Mouse (Mus musculus): ENCODE results near the gene Rbfox1. TPM values are rescaled to one million over a fixed set of nuclear protein-coding genes. Genes with fewer than 3 reads are reported as not detected.

The Rbfox1 gene
- polyA plus RNA-seq, 1 experiment = 0.22 TPM

DNA sequence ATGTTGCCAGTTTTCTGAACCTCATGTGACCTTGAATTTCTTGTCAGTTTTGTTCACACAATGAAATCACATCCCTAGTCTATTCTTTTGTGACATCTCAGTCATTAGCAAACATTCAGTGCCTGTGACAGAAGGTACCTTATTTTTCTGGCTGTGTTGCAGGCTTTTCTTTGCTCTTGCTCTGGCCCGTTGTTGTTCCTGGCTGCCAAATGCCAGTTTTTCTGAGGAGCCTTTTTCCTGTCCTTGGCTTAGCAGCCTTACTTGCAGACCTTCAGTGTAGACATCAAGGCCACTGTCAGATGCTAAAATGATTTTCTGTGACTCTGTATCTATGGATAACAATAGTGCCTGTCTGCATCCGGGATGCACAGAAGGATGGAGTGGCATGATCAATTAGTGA is 1020.8 kb downstream of the Rbfox1 start:
- TF ChIP-seq USF1 (IDR thresholded peaks at IDR 0.05; ENCODE audit: low read depth) (no peak), CEBPB (IDR thresholded peaks at IDR 0.05; ENCODE audit: low read depth) (no peak), CTCF (IDR thresholded peaks at IDR 0.05; ENCODE audit: control insufficient read depth, insufficient read depth, insufficient read length) (no peak), FOSL1 (IDR thresholded peaks at IDR 0.05; ENCODE audit: insufficient read depth, low read length, poor library complexity, severe bottlenecking) (no peak), MYOD1 (IDR thresholded peaks at IDR 0.05; ENCODE audit: control insufficient read depth, insufficient read length, low read depth) (no peak), MYOG (IDR thresholded peaks at IDR 0.05; ENCODE audit: control insufficient read depth, extremely low read depth, insufficient read length) (no peak), MAX (IDR thresholded peaks at IDR 0.05) (no peak)
- no peaks in the 10 kb centered on the region for H3K27me3 ChIP-seq (ENCODE audit: control insufficient read depth, insufficient read depth, insufficient read length)
- H3K79me3 ChIP-seq (ENCODE audit: low read depth) = no peaks in the 10 kb centered on the region
- H3K36me3 ChIP-seq (ENCODE audit: control insufficient read depth, insufficient read depth) = no peaks in the 10 kb centered on the region
- no peak overlapping the region for H3K4me3 ChIP-seq (ENCODE audit: insufficient read depth, poor library complexity, severe bottlenecking)
- no peak overlapping the region for H3ac ChIP-seq (ENCODE audit: control insufficient read depth, insufficient read length, low read depth)
- H3K79me2 ChIP-seq (ENCODE audit: control insufficient read depth, insufficient read depth) = no peaks in the 10 kb centered on the region

DNA sequence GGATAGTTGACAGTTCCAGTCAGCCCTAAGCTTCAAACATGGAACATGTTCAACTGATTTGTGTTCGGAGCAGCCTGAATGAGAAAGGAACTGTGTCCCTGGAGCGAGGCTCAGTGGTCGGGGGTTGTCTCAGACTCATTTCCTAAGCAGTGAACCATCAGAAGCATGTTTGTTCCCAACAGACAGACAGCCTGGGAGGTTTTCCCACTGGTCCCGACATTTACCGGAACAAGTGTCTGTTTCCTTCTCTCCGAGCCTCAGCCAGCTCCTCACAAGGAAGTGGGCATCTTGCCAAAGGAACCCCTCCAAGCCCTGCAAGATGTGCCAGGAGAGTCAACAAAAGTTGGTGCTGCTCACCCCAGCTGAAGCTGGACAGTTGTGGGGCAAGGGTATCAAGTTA is 1022.4 kb downstream of the Rbfox1 start:
- Histone ChIP-seq H3K4me3 (ENCODE audit: insufficient read depth, poor library complexity, severe bottlenecking) (no peak overlapping the region), H3K36me3 (ENCODE audit: control insufficient read depth, insufficient read depth) (no peaks in the 10 kb centered on the region), H3K27me3 (ENCODE audit: control insufficient read depth, insufficient read depth, insufficient read length) (no peaks in the 10 kb centered on the region), H3ac (ENCODE audit: control insufficient read depth, insufficient read length, low read depth) (no peak overlapping the region), H3K79me2 (ENCODE audit: control insufficient read depth, insufficient read depth) (no peaks in the 10 kb centered on the region), H3K79me3 (ENCODE audit: low read depth) (no peaks in the 10 kb centered on the region)
- no peak for TF ChIP-seq MAX (IDR thresholded peaks at IDR 0.05)
- no peak for TF ChIP-seq MYOD1 (IDR thresholded peaks at IDR 0.05; ENCODE audit: control insufficient read depth, insufficient read length, low read depth)
- no peak for TF ChIP-seq USF1 (IDR thresholded peaks at IDR 0.05; ENCODE audit: low read depth)
- no peak for TF ChIP-seq CTCF (IDR thresholded peaks at IDR 0.05; ENCODE audit: control insufficient read depth, insufficient read depth, insufficient read length)
- no peak for TF ChIP-seq FOSL1 (IDR thresholded peaks at IDR 0.05; ENCODE audit: insufficient read depth, low read length, poor library complexity, severe bottlenecking)
- TF ChIP-seq CEBPB (IDR thresholded peaks at IDR 0.05; ENCODE audit: low read depth) = no peak
- TF ChIP-seq MYOG (IDR thresholded peaks at IDR 0.05; ENCODE audit: control insufficient read depth, extremely low read depth, insufficient read length) = no peak

DNA sequence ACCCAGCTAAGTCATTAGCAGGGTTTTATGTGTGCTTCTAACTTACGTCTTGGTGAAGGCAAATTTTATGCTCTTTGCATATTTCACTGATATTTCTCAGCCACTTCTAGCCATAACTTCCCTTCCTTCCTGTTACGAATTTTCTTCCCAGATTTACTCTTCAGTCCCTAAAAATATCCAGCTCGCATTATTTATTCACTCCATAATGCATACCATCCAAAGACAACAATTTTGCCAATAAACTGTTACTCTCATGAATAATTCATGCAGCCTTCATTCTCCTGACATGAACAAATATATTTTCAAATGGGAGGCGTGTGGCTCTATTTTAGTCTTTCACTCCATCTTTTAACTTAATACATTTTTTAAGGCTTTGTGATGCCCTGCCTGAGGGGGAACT is 1029.4 kb downstream of the Rbfox1 start:
- H3K79me3 ChIP-seq (ENCODE audit: low read depth) = no peaks in the 10 kb centered on the region
- no peak overlapping the region for H3K4me3 ChIP-seq (ENCODE audit: insufficient read depth, poor library complexity, severe bottlenecking)
- no peak overlapping the region for H3ac ChIP-seq (ENCODE audit: control insufficient read depth, insufficient read length, low read depth)
- no peaks in the 10 kb centered on the region for H3K79me2 ChIP-seq (ENCODE audit: control insufficient read depth, insufficient read depth)
- H3K36me3 ChIP-seq (ENCODE audit: control insufficient read depth, insufficient read depth) = no peaks in the 10 kb centered on the region
- H3K27me3 ChIP-seq (ENCODE audit: control insufficient read depth, insufficient read depth, insufficient read length) = no peaks in the 10 kb centered on the region
- no peak for TF ChIP-seq CEBPB (IDR thresholded peaks at IDR 0.05; ENCODE audit: low read depth)
- TF ChIP-seq USF1 (IDR thresholded peaks at IDR 0.05; ENCODE audit: low read depth) = no peak
- TF ChIP-seq MYOD1 (IDR thresholded peaks at IDR 0.05; ENCODE audit: control insufficient read depth, insufficient read length, low read depth) = no peak
- TF ChIP-seq MYOG (IDR thresholded peaks at IDR 0.05; ENCODE audit: control insufficient read depth, extremely low read depth, insufficient read length) = no peak
- TF ChIP-seq CTCF (IDR thresholded peaks at IDR 0.05; ENCODE audit: control insufficient read depth, insufficient read depth, insufficient read length) = no peak
- no peak for TF ChIP-seq FOSL1 (IDR thresholded peaks at IDR 0.05; ENCODE audit: insufficient read depth, low read length, poor library complexity, severe bottlenecking)
- TF ChIP-seq MAX (IDR thresholded peaks at IDR 0.05) = no peak

DNA sequence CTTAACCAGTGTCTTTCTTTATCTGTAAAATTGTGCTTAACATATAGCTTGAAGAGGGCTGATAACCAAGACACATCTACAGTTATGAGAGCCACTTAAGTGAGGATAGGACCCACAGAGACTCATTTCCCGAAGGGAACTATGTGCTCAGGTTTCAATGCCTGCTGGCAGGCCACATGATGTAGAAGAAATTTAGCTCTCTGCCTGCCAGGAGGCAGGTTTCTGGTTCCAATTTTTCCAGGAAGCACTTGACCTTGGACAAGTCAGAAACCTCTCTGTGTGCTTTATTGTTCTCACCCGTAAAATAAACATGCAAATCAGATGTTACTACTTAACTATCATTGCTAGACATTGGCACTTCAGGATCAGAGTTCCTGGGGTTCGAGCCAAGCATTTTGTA is 1033.5 kb downstream of the Rbfox1 start:
- Histone ChIP-seq H3K79me3 (ENCODE audit: low read depth) (no peaks in the 10 kb centered on the region), H3K36me3 (ENCODE audit: control insufficient read depth, insufficient read depth) (no peaks in the 10 kb centered on the region), H3K4me3 (ENCODE audit: insufficient read depth, poor library complexity, severe bottlenecking) (no peak overlapping the region), H3K27me3 (ENCODE audit: control insufficient read depth, insufficient read depth, insufficient read length) (no peaks in the 10 kb centered on the region), H3ac (ENCODE audit: control insufficient read depth, insufficient read length, low read depth) (no peak overlapping the region), H3K79me2 (ENCODE audit: control insufficient read depth, insufficient read depth) (no peaks in the 10 kb centered on the region)
- TF ChIP-seq CTCF (IDR thresholded peaks at IDR 0.05; ENCODE audit: control insufficient read depth, insufficient read depth, insufficient read length) (no peak), FOSL1 (IDR thresholded peaks at IDR 0.05; ENCODE audit: insufficient read depth, low read length, poor library complexity, severe bottlenecking) (no peak), USF1 (IDR thresholded peaks at IDR 0.05; ENCODE audit: low read depth) (no peak)

DNA sequence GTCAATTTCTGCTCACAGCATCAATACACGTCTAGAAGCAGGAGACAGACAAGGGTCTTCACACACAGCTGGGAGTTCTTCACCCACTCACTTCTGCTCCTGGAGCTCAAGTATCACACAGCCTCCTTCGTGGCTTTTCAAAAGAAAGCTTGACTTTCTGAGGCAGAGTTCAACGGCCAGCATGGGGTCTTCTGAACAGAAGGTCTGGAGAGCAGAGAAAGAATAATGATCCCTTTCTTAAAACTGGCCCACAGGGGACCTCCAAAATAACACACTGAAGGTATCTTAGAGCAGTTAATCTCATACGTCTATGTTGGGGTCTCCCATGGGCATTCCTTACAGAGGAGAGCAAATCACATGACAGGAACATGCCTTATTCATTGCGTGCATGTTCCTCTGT is 1034.5 kb downstream of the Rbfox1 start:
- H3ac ChIP-seq (ENCODE audit: control insufficient read depth, insufficient read length, low read depth) = no peak overlapping the region
- no peaks in the 10 kb centered on the region for H3K79me2 ChIP-seq (ENCODE audit: control insufficient read depth, insufficient read depth)
- no peaks in the 10 kb centered on the region for H3K36me3 ChIP-seq (ENCODE audit: control insufficient read depth, insufficient read depth)
- H3K79me3 ChIP-seq (ENCODE audit: low read depth) = no peaks in the 10 kb centered on the region
- no peaks in the 10 kb centered on the region for H3K27me3 ChIP-seq (ENCODE audit: control insufficient read depth, insufficient read depth, insufficient read length)
- no peak overlapping the region for H3K4me3 ChIP-seq (ENCODE audit: insufficient read depth, poor library complexity, severe bottlenecking)
- TF ChIP-seq MAX (IDR thresholded peaks at IDR 0.05) = no peak
- no peak for TF ChIP-seq USF1 (IDR thresholded peaks at IDR 0.05; ENCODE audit: low read depth)
- no peak for TF ChIP-seq CTCF (IDR thresholded peaks at IDR 0.05; ENCODE audit: control insufficient read depth, insufficient read depth, insufficient read length)
- no peak for TF ChIP-seq MYOG (IDR thresholded peaks at IDR 0.05; ENCODE audit: control insufficient read depth, extremely low read depth, insufficient read length)
- TF ChIP-seq CEBPB (IDR thresholded peaks at IDR 0.05; ENCODE audit: low read depth) = no peak
- no peak for TF ChIP-seq MYOD1 (IDR thresholded peaks at IDR 0.05; ENCODE audit: control insufficient read depth, insufficient read length, low read depth)
- no peak for TF ChIP-seq FOSL1 (IDR thresholded peaks at IDR 0.05; ENCODE audit: insufficient read depth, low read length, poor library complexity, severe bottlenecking)

DNA sequence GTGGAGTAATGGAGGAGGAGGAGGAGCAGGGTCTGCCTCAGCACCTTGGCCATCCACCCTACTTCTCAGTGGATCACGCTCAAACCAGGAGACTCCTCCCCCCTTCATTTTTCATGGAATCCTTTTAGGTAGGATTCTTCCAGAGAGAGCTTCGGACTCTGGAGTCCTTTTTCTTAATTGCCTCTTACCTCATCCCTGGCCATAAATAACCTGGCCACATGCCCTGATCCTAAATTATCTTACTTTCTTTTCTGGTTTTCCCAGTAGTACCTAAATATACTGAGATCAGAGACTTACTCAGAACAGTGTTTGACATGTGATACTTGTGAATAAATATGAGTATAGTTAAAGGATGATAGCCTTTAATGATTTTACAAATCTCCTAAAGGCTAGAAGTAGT is 1042.5 kb downstream of the Rbfox1 start:
- Histone ChIP-seq H3K36me3 (ENCODE audit: control insufficient read depth, insufficient read depth) (no peaks in the 10 kb centered on the region), H3ac (ENCODE audit: control insufficient read depth, insufficient read length, low read depth) (no peak overlapping the region), H3K79me3 (ENCODE audit: low read depth) (no peaks in the 10 kb centered on the region), H3K79me2 (ENCODE audit: control insufficient read depth, insufficient read depth) (no peaks in the 10 kb centered on the region), H3K27me3 (ENCODE audit: control insufficient read depth, insufficient read depth, insufficient read length) (no peaks in the 10 kb centered on the region), H3K4me3 (ENCODE audit: insufficient read depth, poor library complexity, severe bottlenecking) (no peak overlapping the region)
- TF ChIP-seq MYOD1 (IDR thresholded peaks at IDR 0.05; ENCODE audit: control insufficient read depth, insufficient read length, low read depth) = no peak
- no peak for TF ChIP-seq CTCF (IDR thresholded peaks at IDR 0.05; ENCODE audit: control insufficient read depth, insufficient read depth, insufficient read length)
- TF ChIP-seq USF1 (IDR thresholded peaks at IDR 0.05; ENCODE audit: low read depth) = no peak
- no peak for TF ChIP-seq FOSL1 (IDR thresholded peaks at IDR 0.05; ENCODE audit: insufficient read depth, low read length, poor library complexity, severe bottlenecking)
- no peak for TF ChIP-seq CEBPB (IDR thresholded peaks at IDR 0.05; ENCODE audit: low read depth)
- TF ChIP-seq MYOG (IDR thresholded peaks at IDR 0.05; ENCODE audit: control insufficient read depth, extremely low read depth, insufficient read length) = no peak

Measured in C2C12 (cell line).